ENCODE assay signal across 8 mouse cellular contexts in the genomic region with DNA sequence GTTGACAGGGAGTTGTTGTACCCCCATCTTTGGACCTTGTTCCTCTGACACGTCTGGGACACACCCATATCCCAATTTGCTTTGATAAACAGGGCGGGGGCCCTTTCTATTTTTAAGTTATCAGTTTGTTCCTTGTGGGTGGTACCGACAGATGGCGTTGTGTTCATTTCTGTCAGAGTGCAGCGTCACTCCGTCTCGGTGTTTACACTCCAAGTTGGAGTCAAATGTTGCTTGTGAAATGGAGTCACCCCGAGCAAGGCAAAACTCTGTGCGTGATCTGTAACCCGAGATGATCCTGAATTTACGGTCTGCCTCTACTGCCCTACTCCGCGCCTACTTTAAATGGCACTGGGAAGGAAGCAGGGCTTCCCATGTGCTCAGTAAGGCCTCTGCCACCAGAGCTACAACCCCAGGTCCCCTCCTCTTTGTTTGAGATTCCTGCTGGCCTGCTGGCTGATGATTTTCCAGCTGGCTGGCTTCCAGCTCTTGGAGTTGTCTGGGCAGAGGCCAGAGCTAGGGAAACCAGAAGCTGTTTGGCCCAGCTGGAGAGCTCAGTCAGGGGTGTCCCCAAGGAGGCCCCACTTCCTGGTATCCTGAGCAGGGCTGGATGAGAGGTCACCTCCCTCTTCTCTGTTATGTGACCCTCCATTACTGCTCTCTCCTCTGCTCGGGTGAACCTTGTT. TPM values are rescaled to one million over a fixed set of nuclear protein-coding genes. Genes with fewer than 3 reads are reported as not detected.
A peak's percentile ranks its signal among the peaks of the same experiment; 100 is the strongest.
DNase-seq lines count a peak whose midpoint lies in the region; ATAC-seq and TF ChIP-seq lines count a peak whose summit lies in the region.

No protein-coding gene starts in this region.

- peak; percentile 87 for ATAC-seq in heart, embryonic 12.5 days (ENCODE audit: insufficient number of reproducible peaks, low FRiP score)
- ATAC-seq in kidney, embryonic 16.5 days (ENCODE audit: low FRiP score, low TSS enrichment): peak; percentile 97
- no peak; the same call in 1 of the 2 replicates for ATAC-seq in neural tube, embryonic 15.5 days (ENCODE audit: low FRiP score)

- peak; percentile 94 for DNase-seq in adrenal gland, adult 2 months
- peak; percentile 91 to 94 for DNase-seq in lung, adult 18-20 months
- peak; percentile 87 to 93 for DNase-seq in urinary bladder, postnatal 4 days (ENCODE audit: low spot score in 2 of 2)

- peak overlapping the region; percentile 70 for H3K27ac ChIP-seq in embryonic fibroblast, embryonic 13.5 days (ENCODE audit: insufficient read depth, low read length)
- H3K27ac ChIP-seq in heart, embryonic 12.5 days (ENCODE audit: poor library complexity, severe bottlenecking): peak overlapping the region; percentile 93
- peak overlapping the region; percentile 97 for H3K27ac ChIP-seq in kidney, embryonic 16.5 days (ENCODE audit: low read length)
- peak overlapping the region; percentile 51 for H3K27ac ChIP-seq in neural tube, embryonic 15.5 days (replicated peaks)

- no peaks in the 10 kb centered on the region for H3K27me3 ChIP-seq in E14TG2a.4 (ENCODE audit: insufficient read depth, low read length)
- H3K27me3 ChIP-seq in heart, embryonic 12.5 days (replicated peaks): no peaks in the 10 kb centered on the region
- H3K27me3 ChIP-seq in kidney, embryonic 16.5 days (ENCODE audit: insufficient read depth, low read length): no peaks in the 10 kb centered on the region
- no peaks in the 10 kb centered on the region for H3K27me3 ChIP-seq in neural tube, embryonic 15.5 days (replicated peaks)

- peak overlapping the region; percentile 53 for H3K9ac ChIP-seq in heart, embryonic 12.5 days
- H3K9ac ChIP-seq in kidney, embryonic 16.5 days (replicated peaks; ENCODE audit: low read length): peak overlapping the region; percentile 58
- no peak overlapping the region for H3K9ac ChIP-seq in neural tube, embryonic 15.5 days (replicated peaks)

- H3K4me2 ChIP-seq in heart, embryonic 12.5 days: peak overlapping the region; percentile 52
- H3K4me2 ChIP-seq in kidney, embryonic 16.5 days (replicated peaks; ENCODE audit: low read depth, low read length): peak overlapping the region; percentile 45
- peak overlapping the region; percentile 41 for H3K4me2 ChIP-seq in neural tube, embryonic 15.5 days

- no peaks in the 10 kb centered on the region for H3K36me3 ChIP-seq in E14TG2a.4 (ENCODE audit: insufficient read depth, low read length)
- H3K36me3 ChIP-seq in heart, embryonic 12.5 days: no peaks in the 10 kb centered on the region
- no peaks in the 10 kb centered on the region for H3K36me3 ChIP-seq in kidney, embryonic 16.5 days (ENCODE audit: insufficient read depth, low read length)
- H3K36me3 ChIP-seq in neural tube, embryonic 15.5 days: no peaks in the 10 kb centered on the region

- TF ChIP-seq CTCF in E14TG2a.4 (conservative IDR thresholded peaks at IDR 0.05; ENCODE audit: low read length): peak; percentile 29
- TF ChIP-seq CTCF in embryonic fibroblast, embryonic 13.5 days (IDR thresholded peaks at IDR 0.05; ENCODE audit: borderline replicate concordance, insufficient read depth, low read length): peak; percentile 32; the same call in 1 of the 2 replicates

- TF ChIP-seq POLR2A in embryonic fibroblast, embryonic 13.5 days (IDR thresholded peaks at IDR 0.05; ENCODE audit: low read depth, low read length): no peak; the same call in 1 of the 2 replicates

- peak overlapping the region; percentile 61 for H3K4me3 ChIP-seq in E14TG2a.4 (replicated peaks; ENCODE audit: low read length)
- H3K4me3 ChIP-seq in embryonic fibroblast, embryonic 13.5 days (ENCODE audit: insufficient read depth, low read length): no peak overlapping the region
- no peak overlapping the region for H3K4me3 ChIP-seq in heart, embryonic 12.5 days
- peak overlapping the region; percentile 10; the same call in 1 of the 2 replicates for H3K4me3 ChIP-seq in kidney, embryonic 16.5 days (ENCODE audit: low read length)
- H3K4me3 ChIP-seq in neural tube, embryonic 15.5 days (replicated peaks): no peak overlapping the region

- H3K4me1 ChIP-seq in E14TG2a.4 (replicated peaks; ENCODE audit: low read depth, low read length): peaks cover 65% of the 10 kb centered on the region
- peaks cover 5% of the 10 kb centered on the region; the same call in 1 of the 2 replicates for H3K4me1 ChIP-seq in embryonic fibroblast, embryonic 13.5 days (ENCODE audit: control insufficient read depth, insufficient read depth, low read length)
- peaks cover 21% of the 10 kb centered on the region for H3K4me1 ChIP-seq in heart, embryonic 12.5 days (replicated peaks)
- peaks cover 26% of the 10 kb centered on the region for H3K4me1 ChIP-seq in kidney, embryonic 16.5 days (ENCODE audit: insufficient read depth, low read length)
- H3K4me1 ChIP-seq in neural tube, embryonic 15.5 days: peaks cover 10% of the 10 kb centered on the region

- 18% methylated on average over 14 of the region's 14 CpGs for WGBS in heart, embryonic 12.5 days
- 4% methylated on average over 14 of the region's 14 CpGs for WGBS in kidney, embryonic 16.5 days
- WGBS in neural tube, embryonic 15.5 days: 17% methylated on average over 14 of the region's 14 CpGs

- H3K9me3 ChIP-seq in E14TG2a.4 (ENCODE audit: low read length): peaks cover 12% of the 10 kb centered on the region
- H3K9me3 ChIP-seq in heart, embryonic 12.5 days (replicated peaks): no peaks in the 10 kb centered on the region
- no peaks in the 10 kb centered on the region for H3K9me3 ChIP-seq in kidney, embryonic 16.5 days (ENCODE audit: low read length)
- H3K9me3 ChIP-seq in neural tube, embryonic 15.5 days (replicated peaks): no peaks in the 10 kb centered on the region

RNA-seq across cellular contexts. Expression of a gene that starts 13.1 kb away (rescaled TPM):
- not detected for total RNA-seq in adrenal gland, adult 2 months (2021)
- 0.80 and 1.0 TPM in 2 replicates for polyA plus RNA-seq in adrenal gland, adult 2 months (2012; rRNA removed)
- polyA plus RNA-seq in embryonic fibroblast, embryonic 13.5 days (2011; ENCODE audit: insufficient read length, low read depth, missing spikeins): not detected in 2 replicates
- polyA plus RNA-seq in heart, embryonic 12.5 days (2016; fragmentation: Nextera tagmentation; extraction: Ambion mirVana): not detected in 2 replicates
- 0.21 and 0.28 TPM in 2 replicates for polyA plus RNA-seq in kidney, embryonic 16.5 days (2015; fragmentation: Nextera tagmentation; extraction: Ambion mirVana)
- polyA plus RNA-seq in neural tube, embryonic 15.5 days (2015; fragmentation: Nextera tagmentation; extraction: Ambion mirVana): 0.24 TPM in 1 of 2 replicates, not detected in the other

RNA-seq across cellular contexts. Expression of a gene that starts 15.4 kb away (rescaled TPM):
- not detected for total RNA-seq in adrenal gland, adult 2 months (2021)
- polyA plus RNA-seq in adrenal gland, adult 2 months (2012; rRNA removed): 0.03 TPM in 1 of 2 replicates, not detected in the other
- not detected in 2 replicates for polyA plus RNA-seq in embryonic fibroblast, embryonic 13.5 days (2011; ENCODE audit: insufficient read length, low read depth, missing spikeins)
- 0.04 and 0.06 TPM in 2 replicates for polyA plus RNA-seq in heart, embryonic 12.5 days (2016; fragmentation: Nextera tagmentation; extraction: Ambion mirVana)
- polyA plus RNA-seq in kidney, embryonic 16.5 days (2015; fragmentation: Nextera tagmentation; extraction: Ambion mirVana): 0.17 and 0.63 TPM in 2 replicates
- 1.1 and 1.6 TPM in 2 replicates for polyA plus RNA-seq in neural tube, embryonic 15.5 days (2015; fragmentation: Nextera tagmentation; extraction: Ambion mirVana)

RNA-seq across cellular contexts. Expression of a gene that starts 21.2 kb away (rescaled TPM):
- total RNA-seq in adrenal gland, adult 2 months (2021): 10 to 100 TPM; 48.2 to 63.7 TPM
- 23.5 and 32.7 TPM in 2 replicates for polyA plus RNA-seq in adrenal gland, adult 2 months (2012; rRNA removed)
- polyA plus RNA-seq in embryonic fibroblast, embryonic 13.5 days (2011; ENCODE audit: insufficient read length, low read depth, missing spikeins): 72.2 and 77.5 TPM in 2 replicates
- polyA plus RNA-seq in heart, embryonic 12.5 days (2016; fragmentation: Nextera tagmentation; extraction: Ambion mirVana): 75.8 and 77.5 TPM in 2 replicates
- 89.5 and 92.1 TPM in 2 replicates for polyA plus RNA-seq in kidney, embryonic 16.5 days (2015; fragmentation: Nextera tagmentation; extraction: Ambion mirVana)
- 78.9 and 81.3 TPM in 2 replicates for polyA plus RNA-seq in neural tube, embryonic 15.5 days (2015; fragmentation: Nextera tagmentation; extraction: Ambion mirVana)

Comparison
In these comparisons a context has a peak if more than half of its experiments do, and no peak if none do; other contexts are left out.
1. H3K4me3 ChIP-seq: peak in E14TG2a.4 (single experiment) and kidney, embryonic 16.5 days (single experiment); none in embryonic fibroblast, embryonic 13.5 days (single experiment), heart, embryonic 12.5 days (single experiment) and neural tube, embryonic 15.5 days (single experiment).
2. Peak in every context shown above with its lines, with median percentiles within 50 percentile points of each other: DNase-seq, H3K27ac ChIP-seq and H3K4me2 ChIP-seq.